Mouse (Mus musculus) spleen, adult 18-20 months (tissue): ENCODE results near the gene Srsf1.

Source experiments
- DNase-seq, 2 experiments: peaks; one replicate each; pipeline ENCODE4 v3.0.0; 2022; ENCODE audit warnings: mixed read lengths in 2 of 2

Gene Srsf1

GRCm38 (mm10) chr11:88046944-88047794 is at the start of gene Srsf1:
Gene Srsf1, plus strand, starts transcription at chr11:88047373.
- DNase-seq = peak; percentile 96

- DNase-seq = no peak
These were observed 47.4 kb upstream of the Srsf1 start for GRCm38 (mm10) chr11:87999751-88000150.

GRCm38 (mm10) chr11:88002738-88003137 is 44.4 kb upstream of the Srsf1 start:
- DNase-seq = no peak

GRCm38 (mm10) chr11:88004123-88004522 is 43.0 kb upstream of the Srsf1 start:
- no peak for DNase-seq

GRCm38 (mm10) chr11:88008641-88009040 is 38.5 kb upstream of the Srsf1 start:
- no peak for DNase-seq

GRCm38 (mm10) chr11:88009542-88010190 is 37.5 kb upstream of the Srsf1 start:
- DNase-seq = no peak

GRCm38 (mm10) chr11:88011208-88011913 is 35.8 kb upstream of the Srsf1 start:
- DNase-seq = no peak

GRCm38 (mm10) chr11:88011914-88012419 is 35.2 kb upstream of the Srsf1 start:
- DNase-seq = no peak

GRCm38 (mm10) chr11:88012621-88013244 is 34.4 kb upstream of the Srsf1 start:
- DNase-seq = no peak

- no peak for DNase-seq
These were observed 33.5 kb upstream of the Srsf1 start for GRCm38 (mm10) chr11:88013632-88014031.

GRCm38 (mm10) chr11:88015161-88015560 is 32.0 kb upstream of the Srsf1 start:
- DNase-seq = no peak

GRCm38 (mm10) chr11:88015795-88016194 is 31.4 kb upstream of the Srsf1 start:
- DNase-seq = no peak

GRCm38 (mm10) chr11:88023933-88024332 is 23.2 kb upstream of the Srsf1 start:
- no peak for DNase-seq

- no peak for DNase-seq
These were observed 19.7 kb upstream of the Srsf1 start for GRCm38 (mm10) chr11:88027391-88028035.

GRCm38 (mm10) chr11:88028193-88028684 is 18.9 kb upstream of the Srsf1 start:
- DNase-seq = no peak

GRCm38 (mm10) chr11:88030219-88030618 is 17.0 kb upstream of the Srsf1 start:
- DNase-seq = no peak

- DNase-seq = no peak
These were observed 16.3 kb upstream of the Srsf1 start for GRCm38 (mm10) chr11:88030836-88031235.

- DNase-seq = no peak
These were observed 15.4 kb upstream of the Srsf1 start for GRCm38 (mm10) chr11:88031753-88032152.

- no peak for DNase-seq
These were observed 11.2 kb upstream of the Srsf1 start for GRCm38 (mm10) chr11:88035970-88036369.

- DNase-seq = no peak
These were observed 10.4 kb upstream of the Srsf1 start for GRCm38 (mm10) chr11:88036761-88037251.

- no peak for DNase-seq
These were observed 9.8 kb upstream of the Srsf1 start for GRCm38 (mm10) chr11:88037386-88037785.

- DNase-seq = no peak
These were observed 8.1 kb upstream of the Srsf1 start for GRCm38 (mm10) chr11:88039066-88039465.
